Mouse (Mus musculus) midbrain, embryonic 11.5 days (tissue): ENCODE measurements around the gene Ppih. TPM values are rescaled to one million over a fixed set of nuclear protein-coding genes. Genes with fewer than 3 reads are reported as not detected.

Experiments used
- ATAC-seq: fragments of 200-750 bp; cut with Nextera tagmentation; 2 replicates; pipeline ENCODE4 v1.8.0; 2017; ENCODE audit warnings: moderate TSS enrichment, moderate library complexity; ENCODE audit not compliant: low FRiP score
- DNase-seq: peaks from one replicate; pipeline ENCODE4 v3.0.0; 2015; ENCODE audit warnings: low spot score; ENCODE audit errors: missing footprints
- H3K27ac ChIP-seq: fragments of 300-500 bp; sonication (generic); 2 replicates; pipeline ENCODE4 v1.5.1; 2014; ENCODE audit warnings: low read depth, low read length
- H3K27me3 ChIP-seq: fragments of 300-500 bp; sonication (generic); 2 replicates; pipeline ENCODE4 v1.6.1; 2014; ENCODE audit warnings: mild to moderate bottlenecking, low read length, moderate library complexity, mixed read lengths; ENCODE audit not compliant: control insufficient read depth, insufficient read depth
- H3K36me3 ChIP-seq: fragments of 300-500 bp; sonication (generic); 2 replicates; pipeline ENCODE4 v1.6.1; 2014; ENCODE audit warnings: mild to moderate bottlenecking, low read length, moderate library complexity, mixed read lengths; ENCODE audit not compliant: control insufficient read depth, insufficient read depth
- H3K4me1 ChIP-seq: fragments of 300-500 bp; sonication (generic); 2 replicates; pipeline ENCODE4 v1.6.1; 2014; ENCODE audit warnings: low read length; ENCODE audit not compliant: control insufficient read depth, insufficient read depth
- H3K4me2 ChIP-seq: fragments of 300-500 bp; sonication (generic); 2 replicates; pipeline ENCODE4 v1.6.1; 2014; ENCODE audit warnings: mild to moderate bottlenecking, moderate library complexity
- H3K4me3 ChIP-seq: fragments of 300-500 bp; sonication (generic); 2 replicates; pipeline ENCODE4 v1.5.1; 2014; ENCODE audit warnings: low read depth, low read length
- H3K9ac ChIP-seq: fragments of 300-500 bp; sonication (generic); 2 replicates; pipeline ENCODE4 v1.6.1; 2014; ENCODE audit warnings: low read length
- H3K9me3 ChIP-seq: fragments of 300-500 bp; sonication (generic); 2 replicates; pipeline ENCODE4 v1.6.1; 2016; ENCODE audit warnings: low read length; ENCODE audit not compliant: control insufficient read depth
- WGBS: fragments of 180-500 bp; shearing (Covaris S2); extraction: QIAGEN DNeasy Blood & Tissue Kit; methylation state at CpG from one replicate; pipeline ENCODE4 v1.1.7; 2014; 5-methylcytosine and 5-hydroxymethylcytosine counted together
- polyA plus RNA-seq: library from polyadenylated mRNA; unstranded; fragments of >200 nt; fragmentation: Nextera tagmentation; extraction: Ambion mirVana; gene quantifications from 2 replicates; pipeline ENCODE4 v1.2.1, GENCODE M21; 2014

Ppih gene
- polyA plus RNA-seq, 1 experiment from 2014 or later, result 124 TPM

- Histone ChIP-seq H3K27ac (no peak overlapping the region), H3K36me3 (no peaks in the 10 kb centered on the region), H3K9ac (no peak overlapping the region), H3K4me2 (no peak overlapping the region), H3K4me1 (no peaks in the 10 kb centered on the region), H3K4me3 (no peak overlapping the region), H3K9me3 (no peaks in the 10 kb centered on the region), H3K27me3 (no peaks in the 10 kb centered on the region)
- WGBS, result 83% methylated on average over 6 of the region's 6 CpGs
- no peak for DNase-seq
- ATAC-seq, result no peak
Observed at GRCm38 (mm10) chr4:119333487-119333886, 13.1 kb upstream of the Ppih start.

GRCm38 (mm10) chr4:119320896-119321550 lies 677 bp upstream of the Ppih start:
- 32% methylated on average over 10 of the region's 10 CpGs for WGBS
- Histone ChIP-seq H3K9ac (peak overlapping the region; percentile 81), H3K4me2 (peak overlapping the region; percentile 94), H3K36me3 (peaks cover 3% of the 10 kb centered on the region; the same call in 1 of the 2 replicates), H3K4me1 (peaks cover 9% of the 10 kb centered on the region), H3K27ac (peak overlapping the region; percentile 69; the same call in 1 of the 2 replicates), H3K4me3 (peak overlapping the region; percentile 81), H3K9me3 (no peaks in the 10 kb centered on the region), H3K27me3 (no peaks in the 10 kb centered on the region; the same call in 1 of the 2 replicates)
- ATAC-seq (peak; percentile 65), DNase-seq (peak; percentile 89)

- H3K27ac ChIP-seq, result no peak overlapping the region
- 81% methylated on average over 1 of the region's 1 CpGs for WGBS
- ATAC-seq (no peak), DNase-seq (no peak)
- no peak overlapping the region for H3K4me2 ChIP-seq
- H3K9me3 ChIP-seq, result no peaks in the 10 kb centered on the region
- H3K4me3 ChIP-seq, result no peak overlapping the region
- peaks cover 25% of the 10 kb centered on the region for H3K36me3 ChIP-seq
- H3K4me1 ChIP-seq, result no peaks in the 10 kb centered on the region
- no peaks in the 10 kb centered on the region for H3K27me3 ChIP-seq
- no peak overlapping the region for H3K9ac ChIP-seq
Observed at GRCm38 (mm10) chr4:119313756-119314155, 6.6 kb downstream of the Ppih start.

GRCm38 (mm10) chr4:119305418-119305817 lies 14.9 kb downstream of the Ppih start:
- Histone ChIP-seq H3K27me3 (no peaks in the 10 kb centered on the region), H3K9me3 (no peaks in the 10 kb centered on the region), H3K4me1 (no peaks in the 10 kb centered on the region), H3K27ac (no peak overlapping the region), H3K4me2 (no peak overlapping the region), H3K4me3 (no peak overlapping the region), H3K36me3 (peaks cover 14% of the 10 kb centered on the region), H3K9ac (no peak overlapping the region)
- 82% methylated on average over 5 of the region's 5 CpGs for WGBS
- DNase-seq (no peak), ATAC-seq (no peak)

- no peak overlapping the region for H3K27ac ChIP-seq
- H3K4me1 ChIP-seq, result no peaks in the 10 kb centered on the region
- H3K4me3 ChIP-seq, result no peak overlapping the region
- DNase-seq (no peak), ATAC-seq (no peak)
- 95% methylated on average over 8 of the region's 8 CpGs for WGBS
- no peaks in the 10 kb centered on the region for H3K27me3 ChIP-seq
- no peak overlapping the region for H3K4me2 ChIP-seq
- no peak overlapping the region for H3K9ac ChIP-seq
- peaks cover 8% of the 10 kb centered on the region; the same call in 1 of the 2 replicates for H3K36me3 ChIP-seq
- no peaks in the 10 kb centered on the region for H3K9me3 ChIP-seq
Observed at GRCm38 (mm10) chr4:119303291-119303690, 17.1 kb downstream of the Ppih start.

- Histone ChIP-seq H3K9ac (no peak overlapping the region), H3K4me3 (no peak overlapping the region), H3K9me3 (no peaks in the 10 kb centered on the region), H3K27me3 (no peaks in the 10 kb centered on the region), H3K36me3 (0 out of 2 replicates have a peak, but pooled peaks cover under 1% of the 10 kb centered on the region), H3K4me2 (no peak overlapping the region), H3K4me1 (no peaks in the 10 kb centered on the region), H3K27ac (no peak overlapping the region)
- ATAC-seq (no peak), DNase-seq (no peak)
- 91% methylated on average over 3 of the region's 3 CpGs for WGBS
Observed at GRCm38 (mm10) chr4:119301777-119302176, 18.6 kb downstream of the Ppih start.

GRCm38 (mm10) chr4:119300761-119301160 lies 19.6 kb downstream of the Ppih start:
- no peak overlapping the region for H3K27ac ChIP-seq
- no peaks in the 10 kb centered on the region for H3K4me1 ChIP-seq
- H3K9ac ChIP-seq, result no peak overlapping the region
- H3K4me2 ChIP-seq, result no peak overlapping the region
- H3K9me3 ChIP-seq, result no peaks in the 10 kb centered on the region
- WGBS, result 91% methylated on average over 3 of the region's 3 CpGs
- no peak overlapping the region for H3K4me3 ChIP-seq
- H3K36me3 ChIP-seq, result no peaks in the 10 kb centered on the region
- no peaks in the 10 kb centered on the region for H3K27me3 ChIP-seq
- DNase-seq (no peak), ATAC-seq (no peak)

- Histone ChIP-seq H3K27ac (no peak overlapping the region), H3K9me3 (no peaks in the 10 kb centered on the region), H3K36me3 (no peaks in the 10 kb centered on the region), H3K9ac (no peak overlapping the region), H3K27me3 (no peaks in the 10 kb centered on the region), H3K4me1 (peaks cover 7% of the 10 kb centered on the region), H3K4me3 (no peak overlapping the region), H3K4me2 (no peak overlapping the region)
- DNase-seq (no peak), ATAC-seq (no peak)
- 80% methylated on average over 2 of the region's 2 CpGs for WGBS
Observed at GRCm38 (mm10) chr4:119297361-119297760, 23.0 kb downstream of the Ppih start.

GRCm38 (mm10) chr4:119295134-119295453 lies 25.3 kb downstream of the Ppih start:
- Histone ChIP-seq H3K4me2 (peak overlapping the region; percentile 61), H3K36me3 (no peaks in the 10 kb centered on the region), H3K9ac (peak overlapping the region; percentile 79), H3K4me3 (peak overlapping the region; percentile 94), H3K4me1 (peaks cover 13% of the 10 kb centered on the region), H3K27me3 (no peaks in the 10 kb centered on the region), H3K9me3 (no peaks in the 10 kb centered on the region), H3K27ac (peak overlapping the region; percentile 79)
- DNase-seq, result no peak
- ATAC-seq, result no peak
- 9% methylated on average over 6 of the region's 6 CpGs for WGBS
